Comparison of ENCODE assay signal across 21 mouse cellular contexts in genomic region chr9:111644228-111644627, GRCm38 (mm10). TPM values are rescaled to one million over a fixed set of nuclear protein-coding genes. Genes with fewer than 3 reads are reported as not detected.
"Had no signal": no experiment of that assay in that cellular context is flagged by ENCODE, and none has a peak within 500 bp of the region (broad histone marks: within the 10 kb centered on the region; RNA-seq: fewer than 3 reads in every experiment).

No protein-coding gene starts in this region.

- H3K27me3 ChIP-seq: liver, embryonic 12.5 days; liver, embryonic 15.5 days; lung, embryonic 15.5 days; megakaryocyte, embryonic 14.5 days; midbrain, embryonic 13.5 days; neural tube, embryonic 13.5 days had no signal

- DNase-seq: kidney, postnatal 10 days; layer of hippocampus, postnatal 36 days; lung, adult 18-20 months; lung, postnatal 10 days; lung, postnatal 36 days; thymus, adult 18-20 months; thymus, postnatal 14 days; thymus, postnatal 4 days had no signal

- H3K9me3 ChIP-seq: liver, embryonic 15.5 days; lung, embryonic 15.5 days; midbrain, embryonic 10.5 days; midbrain, embryonic 13.5 days; neural tube, embryonic 13.5 days had no signal

- H3K27ac ChIP-seq: hindbrain, postnatal 0 days; left cerebral cortex, adult 2 months; liver, embryonic 12.5 days; liver, embryonic 15.5 days; lung, embryonic 15.5 days; midbrain, embryonic 10.5 days; midbrain, embryonic 13.5 days; neural tube, embryonic 13.5 days had no signal

- ATAC-seq: hindbrain, postnatal 0 days; inflammation-experienced regulatory T-cells, adult 6 months; liver, embryonic 12.5 days; midbrain, embryonic 13.5 days; midbrain, embryonic 16.5 days had no signal

- H3K36me3 ChIP-seq: liver, embryonic 12.5 days; liver, embryonic 15.5 days; lung, embryonic 15.5 days; midbrain, embryonic 10.5 days; midbrain, embryonic 13.5 days; neural tube, embryonic 13.5 days had no signal

- H3K9ac ChIP-seq: liver, embryonic 12.5 days; liver, embryonic 15.5 days; lung, embryonic 15.5 days; midbrain, embryonic 13.5 days; neural tube, embryonic 13.5 days had no signal

- H3K4me3 ChIP-seq: left cerebral cortex, adult 2 months; liver, embryonic 12.5 days; liver, embryonic 15.5 days; lung, embryonic 15.5 days; megakaryocyte, embryonic 14.5 days; midbrain, embryonic 10.5 days; midbrain, embryonic 13.5 days; myocyte; neural tube, embryonic 13.5 days had no signal

- H3K4me1 ChIP-seq: liver, embryonic 12.5 days; liver, embryonic 15.5 days; lung, embryonic 15.5 days; megakaryocyte, embryonic 14.5 days; midbrain, embryonic 10.5 days; midbrain, embryonic 13.5 days; neural tube, embryonic 13.5 days had no signal

- H3K4me2 ChIP-seq: liver, embryonic 12.5 days; liver, embryonic 15.5 days; lung, embryonic 15.5 days; midbrain, embryonic 13.5 days; neural tube, embryonic 13.5 days had no signal

RNA-seq across cellular contexts. Expression of gene Stac, which starts 45.9 kb away (rescaled TPM):
- total RNA-seq: monocyte, adult 5-6 weeks had no signal
- polyA plus RNA-seq: inflammation-experienced regulatory T-cells, adult 6 months had no signal
